Mouse (Mus musculus): ENCODE measurements at regions not wholly inside any gene's neighbourhood (a gene's known extent, or its start where the extent isn't known, plus 50 kb on each side); places are given as distances from the start of the nearest gene placed in this dataset.

DNA sequence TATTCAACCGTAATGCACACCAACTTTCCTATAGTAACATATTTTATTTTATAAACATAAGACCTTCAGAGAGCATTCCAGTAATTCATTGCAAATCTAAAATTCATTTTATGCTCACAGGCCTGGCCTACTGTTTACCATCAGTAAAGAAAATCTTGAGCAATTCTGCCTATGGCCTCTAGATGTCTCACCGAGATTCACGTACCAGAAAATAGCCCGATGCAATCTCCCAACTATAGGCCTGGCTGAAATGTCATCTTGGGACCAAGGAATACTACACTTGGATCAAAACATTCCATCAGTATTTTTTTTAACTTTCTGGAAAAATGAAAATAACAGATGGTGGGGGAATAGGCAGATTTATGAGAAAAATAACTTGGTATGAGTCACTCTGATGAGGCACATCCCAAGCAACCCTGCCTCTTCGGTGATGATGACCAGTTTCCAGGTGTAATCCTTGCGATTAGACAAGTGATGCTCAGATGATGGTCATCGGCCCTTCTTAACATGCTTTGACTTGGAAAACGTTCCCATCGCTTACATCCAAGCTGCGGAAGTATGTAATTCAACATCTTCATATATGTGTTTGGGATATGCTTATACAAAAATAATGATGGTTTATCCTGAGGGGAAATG lies 439.9 kb downstream of the Nyap2 start:
- Histone ChIP-seq H3K27me3 (replicated peaks; ENCODE audit: control insufficient read depth, insufficient read depth, low read length) (no peaks in the 10 kb centered on the region), H3K27ac (ENCODE audit: low read length) (no peak overlapping the region), H3K4me2 (ENCODE audit: low read depth, low read length) (no peak overlapping the region), H3K36me3 (ENCODE audit: control insufficient read depth, insufficient read depth, low read length) (no peaks in the 10 kb centered on the region), H3K9ac (ENCODE audit: low read depth, low read length) (no peak overlapping the region), H3K4me1 (ENCODE audit: control insufficient read depth, insufficient read depth, low read length) (no peaks in the 10 kb centered on the region), H3K9me3 (ENCODE audit: control insufficient read depth, low read length) (no peaks in the 10 kb centered on the region), H3K4me3 (ENCODE audit: low read length) (no peak overlapping the region)
- WGBS = 58% methylated on average over 10 of the region's 10 CpGs
- ATAC-seq = no peak

DNA sequence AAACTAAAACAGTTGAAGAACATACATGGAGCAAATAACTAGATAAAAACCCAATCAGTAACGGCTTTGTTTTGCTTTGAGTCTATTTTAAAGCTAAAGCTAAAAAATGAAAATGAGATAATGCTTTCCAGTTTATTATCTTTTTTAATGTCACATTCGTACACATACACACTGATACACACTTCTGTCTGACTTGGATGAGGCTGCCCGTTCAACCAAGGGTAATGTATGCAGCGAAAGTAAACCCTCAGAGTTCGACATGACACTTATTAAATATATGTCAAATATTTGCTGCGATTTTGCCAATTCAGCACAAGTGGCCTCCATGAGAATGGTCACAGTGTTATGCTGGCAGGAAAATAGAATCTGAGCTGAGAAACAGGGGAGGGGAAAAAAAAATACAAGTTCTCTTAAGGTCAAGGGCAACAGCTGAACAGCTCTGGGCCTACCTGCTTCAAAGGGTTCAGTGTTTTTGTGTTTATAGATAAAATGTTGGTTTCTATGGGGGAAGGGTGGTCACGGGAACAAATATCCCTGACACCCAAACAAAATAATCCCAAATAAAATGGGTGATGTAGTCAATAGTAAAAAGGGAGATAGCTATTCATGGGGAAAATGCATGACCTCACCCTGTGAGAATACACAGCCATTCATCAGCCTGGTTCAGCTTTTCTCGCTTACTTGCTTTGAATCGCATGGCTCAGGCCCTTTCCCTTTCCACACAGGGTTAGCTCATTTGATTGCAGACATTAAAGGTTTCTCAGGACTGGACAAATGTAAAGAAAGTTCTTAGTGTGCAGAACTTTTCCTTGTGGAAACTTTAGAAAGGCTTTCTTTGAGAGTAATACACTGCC lies 443.9 kb downstream of the Nyap2 start:
- H3K4me2 ChIP-seq (ENCODE audit: low read depth, low read length) = no peak overlapping the region
- H3K9ac ChIP-seq (ENCODE audit: low read depth, low read length) = no peak overlapping the region
- no peak overlapping the region for H3K4me3 ChIP-seq (ENCODE audit: low read length)
- H3K4me1 ChIP-seq (ENCODE audit: control insufficient read depth, insufficient read depth, low read length) = no peaks in the 10 kb centered on the region
- H3K9me3 ChIP-seq (ENCODE audit: control insufficient read depth, low read length) = no peaks in the 10 kb centered on the region
- H3K27ac ChIP-seq (ENCODE audit: low read length) = no peak overlapping the region
- no peak for ATAC-seq
- WGBS = 69% methylated on average over 9 of the region's 9 CpGs
- no peaks in the 10 kb centered on the region for H3K36me3 ChIP-seq (ENCODE audit: control insufficient read depth, insufficient read depth, low read length)
- H3K27me3 ChIP-seq (replicated peaks; ENCODE audit: control insufficient read depth, insufficient read depth, low read length) = no peaks in the 10 kb centered on the region

DNA sequence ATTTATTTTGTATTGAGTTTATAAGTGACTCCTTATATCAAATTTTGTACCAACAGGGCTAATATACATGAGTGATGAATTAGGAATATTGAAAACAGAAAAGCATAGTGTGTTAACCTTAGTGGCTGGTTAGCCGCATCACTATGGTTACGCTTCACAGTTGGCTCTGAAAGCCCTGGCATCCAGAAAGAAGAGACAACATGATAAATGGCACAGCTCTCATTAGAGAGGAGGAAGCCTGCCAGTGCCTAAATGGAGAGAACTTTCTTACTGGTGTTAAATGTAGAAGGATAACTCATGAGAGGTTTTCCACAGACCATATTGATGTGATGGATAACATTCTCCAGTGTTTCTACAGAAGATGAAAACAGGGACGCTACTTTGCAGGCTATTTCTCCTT lies 446.2 kb downstream of the Nyap2 start:
- Histone ChIP-seq H3K27ac (ENCODE audit: low read length) (no peak overlapping the region), H3K9me3 (ENCODE audit: control insufficient read depth, low read length) (no peaks in the 10 kb centered on the region)
- 71% methylated on average over 3 of the region's 3 CpGs for WGBS

DNA sequence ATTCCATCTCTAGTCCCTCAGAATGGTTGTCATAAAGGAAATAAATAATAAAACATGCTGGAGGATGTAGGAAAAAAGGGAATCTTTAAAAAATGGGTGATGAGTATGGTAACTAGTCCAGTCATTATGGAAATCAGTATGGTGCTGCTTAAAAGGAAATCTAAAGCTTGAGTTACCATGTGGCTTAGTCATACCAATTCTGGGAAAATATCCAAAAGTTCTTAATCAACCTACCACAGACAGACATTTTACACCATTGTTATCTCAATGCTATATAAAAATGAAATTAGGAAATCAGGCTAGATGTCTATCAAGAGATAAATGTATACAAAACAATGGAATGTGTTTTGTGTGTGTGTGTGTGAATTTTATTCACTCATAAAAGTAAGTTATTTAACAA lies 449.1 kb downstream of the Nyap2 start:
- Histone ChIP-seq H3K27me3 (replicated peaks; ENCODE audit: control insufficient read depth, insufficient read depth, low read length) (no peaks in the 10 kb centered on the region), H3K4me1 (ENCODE audit: control insufficient read depth, insufficient read depth, low read length) (no peaks in the 10 kb centered on the region), H3K4me3 (ENCODE audit: low read length) (no peak overlapping the region), H3K36me3 (ENCODE audit: control insufficient read depth, insufficient read depth, low read length) (no peaks in the 10 kb centered on the region), H3K27ac (ENCODE audit: low read length) (no peak overlapping the region), H3K9me3 (ENCODE audit: control insufficient read depth, low read length) (no peaks in the 10 kb centered on the region), H3K4me2 (ENCODE audit: low read depth, low read length) (no peak overlapping the region), H3K9ac (ENCODE audit: low read depth, low read length) (no peak overlapping the region)
- ATAC-seq = no peak

More for the DNA sequence above, 446.2 kb downstream of the Nyap2 start:
- no peak for ATAC-seq
- no peaks in the 10 kb centered on the region for H3K27me3 ChIP-seq (replicated peaks; ENCODE audit: control insufficient read depth, insufficient read depth, low read length)
- H3K4me2 ChIP-seq (ENCODE audit: low read depth, low read length) = no peak overlapping the region
- H3K36me3 ChIP-seq (ENCODE audit: control insufficient read depth, insufficient read depth, low read length) = no peaks in the 10 kb centered on the region
- no peak overlapping the region for H3K9ac ChIP-seq (ENCODE audit: low read depth, low read length)
- no peak overlapping the region for H3K4me3 ChIP-seq (ENCODE audit: low read length)
- no peaks in the 10 kb centered on the region for H3K4me1 ChIP-seq (ENCODE audit: control insufficient read depth, insufficient read depth, low read length)

DNA sequence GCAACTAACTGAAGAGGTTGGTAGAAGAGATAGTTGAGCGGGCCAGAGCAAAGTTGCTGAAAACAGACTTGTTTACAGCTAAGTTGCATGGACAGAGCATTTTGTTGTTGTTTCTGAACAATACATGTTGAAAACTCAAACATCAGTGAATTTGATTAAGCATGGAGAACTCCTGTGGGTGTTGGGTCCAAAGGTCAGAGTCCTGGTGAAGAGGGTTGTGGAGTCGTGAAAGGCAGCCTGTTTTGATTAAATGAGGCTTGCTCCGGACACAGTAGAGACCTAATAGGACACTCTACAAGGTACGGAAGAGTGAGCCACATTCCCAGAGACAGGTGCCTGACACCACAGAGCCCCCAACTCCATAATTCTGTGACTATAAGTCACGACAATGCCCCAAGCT lies 461.1 kb downstream of the Nyap2 start:
- Histone ChIP-seq H3K4me1 (ENCODE audit: control insufficient read depth, insufficient read depth, low read length) (no peaks in the 10 kb centered on the region), H3K9ac (ENCODE audit: low read depth, low read length) (no peak overlapping the region), H3K27me3 (replicated peaks; ENCODE audit: control insufficient read depth, insufficient read depth, low read length) (no peaks in the 10 kb centered on the region), H3K36me3 (ENCODE audit: control insufficient read depth, insufficient read depth, low read length) (no peaks in the 10 kb centered on the region), H3K27ac (ENCODE audit: low read length) (no peak overlapping the region), H3K4me2 (ENCODE audit: low read depth, low read length) (no peak overlapping the region), H3K9me3 (ENCODE audit: control insufficient read depth, low read length) (no peaks in the 10 kb centered on the region), H3K4me3 (ENCODE audit: low read length) (no peak overlapping the region)
- whole genome bisulfite sequencing = 66% methylated on average over 5 of the region's 5 CpGs
- no peak for ATAC-seq

DNA sequence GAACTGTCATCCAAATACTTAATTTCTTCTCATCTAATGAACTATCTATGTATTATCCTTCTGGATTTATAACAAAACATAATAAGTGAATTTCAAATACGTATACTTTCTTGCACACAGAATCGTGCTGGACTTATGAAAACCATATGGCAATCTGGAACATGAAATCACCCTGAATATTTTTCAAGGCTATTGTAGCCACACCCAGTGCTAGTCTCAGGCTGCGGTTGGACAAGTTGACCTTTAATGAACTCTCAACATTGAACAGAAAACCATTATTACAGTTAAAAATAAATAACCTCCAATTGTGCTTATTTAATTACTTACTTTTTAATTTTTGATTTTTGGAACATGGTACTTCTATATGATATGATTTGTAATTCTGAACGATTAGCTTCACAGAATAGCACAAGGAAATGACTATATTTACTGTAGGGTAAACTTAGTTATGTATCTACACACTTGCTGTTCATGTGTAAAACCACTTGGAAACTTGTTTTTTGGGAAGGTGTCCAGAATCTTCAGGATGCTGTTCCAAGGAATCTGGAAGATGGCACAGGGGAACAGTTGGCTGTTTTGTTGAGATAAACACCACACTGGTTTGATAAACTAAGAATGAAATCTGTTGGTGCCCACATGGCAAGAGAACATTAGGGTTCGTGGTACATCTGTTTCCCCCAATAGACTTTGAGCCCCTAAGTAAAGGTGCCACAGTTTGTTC lies 463.0 kb downstream of the Nyap2 start:
- Histone ChIP-seq H3K4me2 (ENCODE audit: low read depth, low read length) (no peak overlapping the region), H3K27me3 (replicated peaks; ENCODE audit: control insufficient read depth, insufficient read depth, low read length) (no peaks in the 10 kb centered on the region), H3K4me1 (ENCODE audit: control insufficient read depth, insufficient read depth, low read length) (no peaks in the 10 kb centered on the region), H3K9me3 (ENCODE audit: control insufficient read depth, low read length) (no peaks in the 10 kb centered on the region), H3K36me3 (ENCODE audit: control insufficient read depth, insufficient read depth, low read length) (no peaks in the 10 kb centered on the region), H3K9ac (ENCODE audit: low read depth, low read length) (no peak overlapping the region), H3K27ac (ENCODE audit: low read length) (no peak overlapping the region), H3K4me3 (ENCODE audit: low read length) (no peak overlapping the region)
- no peak for ATAC-seq
- WGBS = 79% methylated on average over 5 of the region's 5 CpGs

DNA sequence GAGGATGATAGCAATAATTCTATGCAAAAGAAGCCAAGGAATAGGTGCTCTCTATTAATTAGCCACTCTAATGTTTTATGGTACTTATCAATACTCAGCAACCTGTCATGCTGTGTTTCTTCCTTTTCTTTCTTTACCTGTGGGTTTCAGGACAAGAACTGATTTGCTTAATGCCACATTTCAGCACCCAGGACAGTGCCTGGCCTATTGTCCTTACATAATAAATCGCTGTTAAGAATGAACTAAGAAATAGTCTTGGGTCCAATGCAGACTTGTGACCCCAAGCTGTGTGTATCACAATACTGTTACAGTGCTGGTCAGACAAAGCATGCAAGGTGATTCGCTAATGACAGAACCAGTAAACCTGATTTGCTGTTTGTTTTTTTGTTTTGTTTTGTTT lies 472.2 kb downstream of the Nyap2 start:
- H3K36me3 ChIP-seq (ENCODE audit: control insufficient read depth, insufficient read depth, low read length) = no peaks in the 10 kb centered on the region
- WGBS = 69% methylated on average over 2 of the region's 2 CpGs
- no peak overlapping the region for H3K4me3 ChIP-seq (ENCODE audit: low read length)
- H3K9me3 ChIP-seq (ENCODE audit: control insufficient read depth, low read length) = no peaks in the 10 kb centered on the region
- ATAC-seq = no peak
- no peaks in the 10 kb centered on the region for H3K27me3 ChIP-seq (replicated peaks; ENCODE audit: control insufficient read depth, insufficient read depth, low read length)
- H3K4me2 ChIP-seq (ENCODE audit: low read depth, low read length) = no peak overlapping the region
- no peaks in the 10 kb centered on the region for H3K4me1 ChIP-seq (ENCODE audit: control insufficient read depth, insufficient read depth, low read length)
- no peak overlapping the region for H3K9ac ChIP-seq (ENCODE audit: low read depth, low read length)
- no peak overlapping the region for H3K27ac ChIP-seq (ENCODE audit: low read length)

DNA sequence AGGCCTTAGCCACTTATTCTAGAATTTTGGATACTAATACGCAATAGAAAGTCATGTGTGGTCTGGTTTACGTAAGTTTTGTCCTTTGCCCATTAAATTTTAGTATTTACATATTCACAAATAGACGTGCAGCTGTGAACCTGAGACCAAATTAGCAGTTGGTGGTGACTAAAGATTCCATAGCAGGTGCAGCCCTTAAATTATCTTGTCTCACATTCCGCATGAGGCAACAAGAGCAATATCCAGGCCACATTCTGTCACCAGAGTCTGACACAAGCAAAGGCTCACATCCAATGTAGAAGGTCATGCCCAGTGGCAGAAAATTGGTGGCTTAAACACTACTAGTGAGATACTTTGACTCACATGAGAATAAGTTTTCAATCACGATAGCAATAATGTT lies 473.0 kb downstream of the Nyap2 start:
- 87% methylated on average over 5 of the region's 5 CpGs for WGBS
- Histone ChIP-seq H3K36me3 (ENCODE audit: control insufficient read depth, insufficient read depth, low read length) (no peaks in the 10 kb centered on the region), H3K4me1 (ENCODE audit: control insufficient read depth, insufficient read depth, low read length) (no peaks in the 10 kb centered on the region), H3K9ac (ENCODE audit: low read depth, low read length) (no peak overlapping the region), H3K27me3 (replicated peaks; ENCODE audit: control insufficient read depth, insufficient read depth, low read length) (no peaks in the 10 kb centered on the region), H3K9me3 (ENCODE audit: control insufficient read depth, low read length) (no peaks in the 10 kb centered on the region), H3K4me2 (ENCODE audit: low read depth, low read length) (no peak overlapping the region), H3K4me3 (ENCODE audit: low read length) (no peak overlapping the region), H3K27ac (ENCODE audit: low read length) (no peak overlapping the region)
- ATAC-seq = no peak

DNA sequence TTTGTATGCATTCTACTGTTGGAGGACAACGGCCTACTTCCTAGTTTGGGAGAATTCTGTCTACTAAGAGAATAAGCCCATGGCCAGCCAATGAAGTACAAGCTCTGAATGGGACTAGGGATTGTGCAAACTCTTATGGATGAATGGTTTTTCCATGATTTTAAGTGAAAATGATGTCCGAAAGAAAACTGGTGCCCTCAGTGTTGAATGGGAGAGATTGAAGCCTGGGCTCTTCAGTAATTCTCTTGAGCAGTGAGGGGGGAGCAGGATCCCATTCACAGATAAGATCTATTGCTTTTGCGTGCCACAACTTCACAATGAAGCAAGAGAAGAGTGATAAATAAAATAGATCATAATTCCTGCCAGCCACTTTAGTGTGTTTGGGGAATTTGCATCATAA lies 476.0 kb downstream of the Nyap2 start:
- no peak overlapping the region for H3K4me2 ChIP-seq (ENCODE audit: low read depth, low read length)
- no peaks in the 10 kb centered on the region for H3K9me3 ChIP-seq (ENCODE audit: control insufficient read depth, low read length)
- H3K36me3 ChIP-seq (ENCODE audit: control insufficient read depth, insufficient read depth, low read length) = no peaks in the 10 kb centered on the region
- no peaks in the 10 kb centered on the region for H3K4me1 ChIP-seq (ENCODE audit: control insufficient read depth, insufficient read depth, low read length)
- no peak overlapping the region for H3K4me3 ChIP-seq (ENCODE audit: low read length)
- no peak for ATAC-seq
- H3K27me3 ChIP-seq (replicated peaks; ENCODE audit: control insufficient read depth, insufficient read depth, low read length) = no peaks in the 10 kb centered on the region
- H3K9ac ChIP-seq (ENCODE audit: low read depth, low read length) = no peak overlapping the region
- no peak overlapping the region for H3K27ac ChIP-seq (ENCODE audit: low read length)
- 79% methylated on average over 3 of the region's 3 CpGs for WGBS

All from intestine, embryonic 16.5 days (tissue).